Mouse (Mus musculus) cerebellum, adult 11 months (tissue): ENCODE measurements at regions not wholly inside any gene's neighbourhood (a gene's known extent, or its start where the extent isn't known, plus 50 kb on each side); places are given as distances from the start of the nearest gene placed in this dataset.

ENCODE experiments used
- DNase-seq: peaks from one replicate; pipeline ENCODE4 v3.0.0; 2022

DNA sequence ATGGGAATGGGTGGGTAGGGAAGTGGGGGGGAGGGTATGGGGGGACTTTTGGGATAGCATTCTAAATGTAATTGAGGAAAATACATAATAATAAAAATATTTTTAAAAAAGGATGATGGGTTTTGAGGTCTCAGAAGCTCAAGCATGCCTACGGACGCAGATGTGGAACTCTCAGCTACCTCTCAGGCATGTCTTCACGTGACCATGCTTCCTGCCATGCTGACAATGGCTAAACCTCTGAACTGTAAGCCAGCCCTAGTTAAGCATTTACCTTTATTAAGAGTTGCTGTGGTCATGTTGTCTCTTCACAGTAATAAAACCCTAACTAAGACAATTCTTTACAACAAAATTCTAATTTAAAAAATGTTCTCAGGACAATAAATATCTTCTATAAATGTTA lies 80.0 kb downstream of the Tex36 start:
- DNase-seq: no peak

- no peak for DNase-seq
These were observed 83.0 kb downstream of the Tex36 start for GRCm38 (mm10) chr7:133518926-133519325.

GRCm38 (mm10) chr7:133517576-133517975 lies 84.4 kb downstream of the Tex36 start:
- DNase-seq: no peak

DNA sequence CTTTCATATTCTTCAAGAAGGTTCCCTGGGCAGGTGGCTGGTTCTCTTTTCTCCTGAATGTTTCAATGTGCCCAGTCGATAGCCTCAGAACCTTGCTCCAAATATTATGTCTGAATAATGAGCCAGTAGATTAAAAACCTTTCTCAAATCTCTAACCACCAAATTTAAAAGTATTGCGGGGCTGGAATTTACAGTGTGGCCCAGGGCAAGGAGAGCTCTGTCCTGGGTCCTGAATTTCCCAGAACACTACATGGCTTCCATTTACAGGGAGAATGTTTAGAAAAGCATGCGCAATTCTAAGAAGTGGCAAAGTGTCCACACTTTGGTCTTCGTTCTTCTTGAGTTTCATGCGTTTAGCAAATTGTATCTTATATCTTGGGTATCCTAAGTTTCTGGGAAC lies 91.0 kb downstream of the Tex36 start:
- no peak for DNase-seq

GRCm38 (mm10) chr7:133509486-133509885 lies 92.5 kb downstream of the Tex36 start:
- no peak for DNase-seq

DNA sequence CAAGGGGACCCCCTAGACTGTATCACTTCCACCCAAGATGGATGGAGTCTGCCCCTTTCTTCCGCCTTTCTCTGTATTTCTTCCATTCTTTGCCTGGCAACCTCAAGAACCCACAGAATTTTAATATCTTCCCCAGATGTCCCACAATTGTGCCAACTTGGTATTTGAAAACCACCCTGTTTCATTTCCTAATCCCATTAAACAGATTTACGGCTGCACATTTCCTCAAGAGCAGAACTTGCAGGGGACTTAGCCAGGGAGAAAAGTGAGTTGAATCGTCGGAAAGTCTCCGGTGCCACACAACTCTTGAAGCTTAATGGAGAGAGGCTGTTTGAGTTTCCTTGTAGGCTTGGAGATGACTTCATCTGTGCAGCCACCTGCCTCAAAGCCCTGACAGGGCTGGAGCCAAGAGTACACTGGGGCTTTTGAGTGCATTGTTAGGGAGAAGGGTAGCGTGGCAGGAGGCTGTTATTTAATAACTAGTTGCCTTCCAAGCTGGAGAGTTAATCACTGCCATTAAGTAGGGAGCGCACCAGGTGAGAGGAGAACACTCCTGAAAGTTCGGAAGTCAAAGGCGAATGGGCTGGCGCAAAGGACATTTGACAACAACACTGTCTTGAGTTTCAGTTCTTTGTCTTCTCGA lies 93.5 kb downstream of the Tex36 start:
- no peak for DNase-seq

GRCm38 (mm10) chr7:133505628-133506027 lies 96.3 kb downstream of the Tex36 start:
- no peak for DNase-seq

DNA sequence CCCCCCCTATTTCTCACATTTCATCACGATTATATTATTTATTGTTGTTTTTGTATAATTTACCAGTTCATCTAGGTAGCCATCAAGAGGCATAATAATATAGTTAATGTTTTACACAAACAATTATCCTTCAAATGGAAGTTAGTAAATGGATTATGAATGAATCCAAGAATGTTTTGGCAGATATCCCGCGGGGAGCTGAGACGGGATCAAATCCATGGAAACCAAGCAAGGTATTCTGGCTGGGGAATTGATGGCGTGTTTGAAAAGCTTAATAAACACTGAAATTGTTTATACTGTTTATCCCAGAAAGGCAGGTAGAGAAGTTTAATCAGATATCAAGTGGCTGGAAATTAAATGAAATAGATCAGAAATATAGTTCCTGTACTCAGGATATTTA lies 98.0 kb downstream of the Tex36 start:
- no peak for DNase-seq

GRCm38 (mm10) chr7:133502731-133503130 lies 99.2 kb downstream of the Tex36 start:
- DNase-seq: no peak

- DNase-seq: no peak
These were observed 104.4 kb downstream of the Tex36 start for GRCm38 (mm10) chr7:133497551-133497950.

DNA sequence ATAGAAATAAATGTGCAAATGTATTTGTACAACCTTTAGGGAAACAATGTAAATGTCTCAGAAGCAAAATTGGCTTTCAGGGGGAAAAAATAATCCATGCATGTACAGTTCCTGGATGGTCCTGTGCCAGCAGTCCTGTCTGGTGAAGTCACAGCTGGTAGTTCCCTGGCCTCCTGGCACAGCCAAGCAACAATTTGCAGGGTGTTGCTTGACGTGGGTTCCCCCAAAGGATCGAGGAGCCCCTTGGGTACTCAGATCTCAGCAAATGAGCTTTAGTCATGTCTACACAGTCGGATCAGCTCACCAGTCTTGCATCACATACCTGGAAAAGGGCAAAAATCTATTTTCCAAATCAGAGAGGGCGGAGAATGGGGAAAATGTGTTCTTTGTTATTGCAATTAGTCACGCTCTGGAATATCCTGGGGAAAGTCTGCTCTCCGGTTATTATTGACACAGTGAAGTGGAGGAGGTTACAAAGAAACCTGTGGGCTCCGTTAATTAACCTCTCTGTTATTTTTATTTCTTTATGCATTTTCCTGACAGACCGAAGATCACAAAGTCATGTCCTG lies 106.9 kb downstream of the Tex36 start:
- no peak for DNase-seq

DNA sequence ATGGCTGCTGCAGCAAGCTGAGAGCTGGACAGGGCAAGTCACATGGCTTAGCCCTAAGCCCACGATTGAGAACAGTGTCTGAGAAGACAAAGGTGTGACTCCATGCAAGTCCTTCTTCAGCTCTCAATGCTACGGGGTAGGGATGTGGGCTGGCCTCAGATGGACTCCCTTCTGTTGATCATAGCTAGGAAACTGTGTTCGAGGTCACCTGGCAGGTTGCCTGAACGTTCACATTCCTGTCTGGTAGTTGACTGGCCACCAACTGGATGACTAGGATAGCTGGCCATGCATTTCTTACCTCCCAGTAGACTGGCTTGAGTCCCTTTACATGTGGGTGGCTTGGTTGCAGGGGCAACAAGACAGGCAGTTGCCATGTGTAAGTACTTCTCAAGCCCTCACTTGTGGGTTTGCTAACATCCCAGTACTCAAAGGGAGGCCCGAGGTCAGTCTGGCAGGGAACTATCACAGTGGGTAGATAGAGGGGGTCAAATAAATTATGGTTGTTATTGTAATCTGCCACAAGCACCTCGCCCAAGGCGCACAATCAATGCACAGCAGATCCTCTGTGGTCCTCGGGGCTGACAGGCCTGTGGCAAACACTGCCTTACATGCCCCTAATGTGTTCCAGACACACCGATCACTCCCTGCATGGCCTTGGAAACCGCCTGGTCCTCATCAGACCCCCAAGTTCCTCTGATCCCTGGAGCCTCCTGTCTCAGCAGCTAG lies 107.5 kb downstream of the Tex36 start:
- no peak for DNase-seq

DNA sequence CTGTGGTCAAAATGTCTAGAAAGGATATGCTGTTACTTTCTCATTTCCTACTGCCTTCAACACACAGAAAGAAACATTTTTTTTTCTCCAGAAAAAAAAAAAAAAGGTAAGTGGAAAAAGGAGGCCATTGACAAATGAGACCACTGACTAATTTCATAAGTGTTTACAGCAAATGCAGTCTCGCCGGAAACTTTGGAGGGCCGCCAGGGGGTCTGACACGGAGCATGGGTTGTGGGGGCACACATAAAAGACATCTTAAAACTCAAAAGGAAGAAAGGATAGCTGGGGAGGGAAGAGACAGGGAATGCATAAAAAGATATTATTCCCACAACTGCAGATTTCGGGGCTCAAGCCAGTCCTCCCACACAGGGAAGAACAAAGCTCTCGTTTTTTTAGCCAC lies 109.3 kb downstream of the Tex36 start:
- no peak for DNase-seq

- no peak for DNase-seq
These were observed 113.9 kb downstream of the Tex36 start for GRCm38 (mm10) chr7:133487887-133488630.

DNA sequence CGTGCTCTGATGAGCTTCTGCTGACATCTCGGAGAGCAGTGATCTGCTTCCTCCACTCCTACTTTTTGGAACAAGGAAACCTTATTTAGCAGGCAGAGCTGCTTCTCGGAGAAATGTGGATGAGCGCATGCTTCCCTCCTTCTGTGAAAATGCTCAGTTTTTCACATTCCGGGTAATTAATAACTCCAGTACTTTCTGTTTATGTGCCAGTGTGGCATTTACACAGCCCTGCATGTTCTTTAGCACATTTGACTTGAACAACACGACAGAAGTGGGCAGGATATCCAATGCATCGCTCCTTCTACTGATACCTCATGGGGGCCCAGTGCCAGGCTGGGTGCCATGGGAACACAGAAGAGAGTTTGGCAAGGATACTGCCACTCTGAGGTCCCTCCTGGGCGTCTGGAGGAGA lies 117.5 kb downstream of the Tex36 start:
- no peak for DNase-seq

DNA sequence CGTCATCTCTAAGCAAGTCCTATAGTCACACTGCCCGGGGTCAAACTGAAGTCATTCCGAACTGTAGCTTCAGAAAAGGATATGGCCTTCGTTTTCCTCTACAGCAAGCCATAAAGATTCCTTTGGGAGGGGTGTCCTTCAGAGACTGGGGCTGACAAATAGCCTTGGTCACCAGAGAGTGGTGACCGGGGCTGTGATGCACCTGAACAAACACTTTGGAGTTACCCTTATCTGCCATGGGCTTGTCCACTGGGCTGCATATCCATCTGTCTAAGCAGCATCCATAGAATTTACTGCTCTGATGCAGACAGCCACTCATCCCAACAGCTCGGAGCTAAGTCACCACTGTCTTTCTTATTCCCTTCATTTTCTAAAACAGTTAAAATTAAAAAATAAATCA lies 120.4 kb downstream of the Tex36 start:
- no peak for DNase-seq

GRCm38 (mm10) chr7:133479679-133480078 lies 122.3 kb downstream of the Tex36 start:
- no peak for DNase-seq

DNA sequence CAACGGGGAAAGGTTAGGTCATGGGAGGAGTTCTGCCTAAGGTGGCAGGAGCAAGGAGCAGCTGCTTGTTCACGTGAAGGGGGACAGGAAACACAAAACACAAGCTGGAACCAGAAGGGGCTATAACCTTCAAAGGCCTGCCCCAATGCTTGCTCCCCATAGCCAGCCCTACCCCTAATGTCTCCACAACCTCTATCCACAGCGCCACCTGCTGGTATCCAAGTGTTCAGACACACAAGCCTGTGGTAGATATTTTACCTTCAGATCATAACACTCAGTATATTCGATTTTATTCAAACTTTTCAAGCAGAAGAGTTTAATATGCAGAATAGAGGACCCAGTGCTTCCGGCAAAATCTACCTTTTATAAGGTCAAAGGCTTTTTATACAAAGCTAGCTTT lies 124.0 kb downstream of the Tex36 start:
- DNase-seq: no peak

DNA sequence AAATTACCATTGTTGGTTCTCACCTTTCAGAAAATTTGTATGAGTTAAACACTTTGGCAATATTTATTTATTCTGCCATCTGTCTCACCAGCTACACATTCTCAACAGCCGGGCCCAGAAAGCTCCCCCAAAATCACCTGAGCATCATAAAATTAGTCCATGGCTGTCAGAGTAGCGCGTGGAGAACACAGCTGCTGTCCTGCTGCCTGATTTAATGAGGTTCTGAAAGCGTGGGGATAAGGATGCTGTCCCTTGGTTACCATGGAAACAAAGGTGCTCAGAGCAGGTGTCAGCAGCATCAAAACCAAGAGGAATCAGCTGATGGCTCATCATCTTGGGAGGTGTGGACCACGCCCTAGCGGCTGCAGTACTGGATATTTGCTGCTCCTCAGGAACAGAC lies 124.7 kb downstream of the Tex36 start:
- DNase-seq: no peak

- no peak for DNase-seq
These were observed 130.3 kb downstream of the Tex36 start for GRCm38 (mm10) chr7:133471706-133472105.

GRCm38 (mm10) chr7:133470620-133470958 lies 131.4 kb downstream of the Tex36 start:
- no peak for DNase-seq

- no peak for DNase-seq
These were observed 131.9 kb downstream of the Tex36 start for GRCm38 (mm10) chr7:133469952-133470619.

DNA sequence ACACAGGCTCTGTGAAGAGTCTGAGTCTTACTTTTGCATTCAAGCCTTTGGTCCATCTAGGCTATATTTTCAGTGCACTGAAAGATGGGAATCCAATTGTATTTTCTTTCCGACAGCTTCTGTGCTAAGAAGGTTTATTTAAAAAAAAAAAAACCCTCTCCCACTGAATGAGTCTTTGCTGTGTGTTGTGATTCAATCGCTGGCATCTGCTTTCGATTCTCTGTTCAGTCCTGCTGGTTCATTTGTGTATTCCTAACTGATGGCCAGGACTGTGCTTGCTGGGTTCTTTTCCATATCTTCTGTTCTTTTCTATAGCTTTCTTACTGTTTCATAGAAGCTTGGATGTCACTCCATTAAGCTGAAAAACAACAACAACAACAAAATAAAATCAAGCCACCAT lies 132.9 kb downstream of the Tex36 start:
- no peak for DNase-seq
